Comparison of ENCODE assay signal across 8 mouse cellular contexts in genomic region chr7:101421529-101421928, GRCm38 (mm10). TPM values are rescaled to one million over a fixed set of nuclear protein-coding genes. Genes with fewer than 3 reads are reported as not detected.
DNase-seq lines count a peak whose midpoint lies in the region; ATAC-seq and TF ChIP-seq lines count a peak whose summit lies in the region.

Gene Pde2a, plus strand, starts transcription at chr7:101421691.

- H3K27ac ChIP-seq in intestine, postnatal 0 days (ENCODE audit: low read depth, low read length) = no peak within 1 kb of the TSS
- H3K27ac ChIP-seq in liver, postnatal 0 days (ENCODE audit: low read depth) = no peak within 1 kb of the TSS

- no peak for TF ChIP-seq EP300 in liver, postnatal 0 days (IDR thresholded peaks at IDR 0.05; ENCODE audit: low read depth)

- H3K9ac ChIP-seq in intestine, postnatal 0 days (ENCODE audit: low read depth, low read length) = no peak within 1 kb of the TSS
- H3K9ac ChIP-seq in liver, postnatal 0 days (replicated peaks) = no peak within 1 kb of the TSS

- peaks cover 2% of the 10 kb centered on the region; the same call in 1 of the 2 replicates for H3K27me3 ChIP-seq in intestine, postnatal 0 days (replicated peaks; ENCODE audit: control insufficient read depth, insufficient read depth, low read length)
- H3K27me3 ChIP-seq in liver, postnatal 0 days (ENCODE audit: insufficient read depth, low read length) = peaks cover 13% of the 10 kb centered on the region; the same call in 1 of the 2 replicates

- no peak for TF ChIP-seq CTCF in intestine, postnatal 0 days (IDR thresholded peaks at IDR 0.05; ENCODE audit: low read depth)
- no peak for TF ChIP-seq CTCF in liver, postnatal 0 days (IDR thresholded peaks at IDR 0.05; ENCODE audit: low read depth)

- H3K36me3 ChIP-seq in intestine, postnatal 0 days (ENCODE audit: control insufficient read depth, insufficient read depth) = no peaks in the 10 kb centered on the region
- H3K36me3 ChIP-seq in liver, postnatal 0 days (replicated peaks; ENCODE audit: insufficient read depth, low read length) = no peaks in the 10 kb centered on the region

- H3K4me1 ChIP-seq in intestine, postnatal 0 days (replicated peaks; ENCODE audit: control insufficient read depth, insufficient read depth, low read length) = no peaks in the 10 kb centered on the region
- peaks cover 3% of the 10 kb centered on the region; the same call in 1 of the 2 replicates for H3K4me1 ChIP-seq in liver, postnatal 0 days (ENCODE audit: insufficient read depth)

- no peak within 1 kb of the TSS for H3K4me2 ChIP-seq in intestine, postnatal 0 days (replicated peaks; ENCODE audit: low read depth)
- H3K4me2 ChIP-seq in liver, postnatal 0 days (ENCODE audit: low read depth, low read length) = no peak within 1 kb of the TSS

- no peaks in the 10 kb centered on the region for H3K9me3 ChIP-seq in intestine, postnatal 0 days (ENCODE audit: control insufficient read depth)
- no peaks in the 10 kb centered on the region for H3K9me3 ChIP-seq in liver, postnatal 0 days (ENCODE audit: low read length)

- DNase-seq in heart, adult 8-10 months (ENCODE audit: low spot score) = no peak
- no peak for DNase-seq in heart, adult 9 months (ENCODE audit: low spot score in 2 of 2)
- DNase-seq in brain, adult 2 months (ENCODE audit: low read depth, low spot score) = peak; percentile 94
- no peak for DNase-seq in gastrocnemius, adult 8-10 months (ENCODE audit: low spot score in 2 of 2)
- no peak for DNase-seq in liver, postnatal 0 days
- DNase-seq in spleen, postnatal 36 days (ENCODE audit: low spot score in 2 of 2) = no peak
- DNase-seq in lung, postnatal 4 days = no peak

- no peak for ATAC-seq in intestine, postnatal 0 days
- ATAC-seq in liver, postnatal 0 days = no peak

- no peak within 1 kb of the TSS for H3K4me3 ChIP-seq in intestine, postnatal 0 days (ENCODE audit: low read depth, low read length)
- no peak within 1 kb of the TSS for H3K4me3 ChIP-seq in liver, postnatal 0 days (ENCODE audit: low read depth, low read length)

- WGBS in intestine, postnatal 0 days = 13% methylated on average over 6 of the region's 6 CpGs
- 23% methylated on average over 6 of the region's 6 CpGs for WGBS in liver, postnatal 0 days (ENCODE audit: insufficient replicate concordance)

RNA-seq across cellular contexts. Expression of gene Pde2a, which starts in this region (rescaled TPM):
- total RNA-seq in heart, adult 8-10 months (2022) = 10 to 100 TPM; 46.1 to 58.6 (median 52.8) TPM
- total RNA-seq in gastrocnemius, adult 8-10 months (2022) = 10 to 100 TPM; 15.2 to 22.9 (median 18.4) TPM
- 11.1 and 11.2 TPM in 2 replicates for polyA plus RNA-seq in intestine, postnatal 0 days (2015; fragmentation: Nextera tagmentation; extraction: Ambion mirVana)
- 14.8 and 15.8 TPM in 2 replicates for polyA plus RNA-seq in liver, postnatal 0 days (2015; fragmentation: Nextera tagmentation; extraction: Ambion mirVana)
